In the genomic region with DNA sequence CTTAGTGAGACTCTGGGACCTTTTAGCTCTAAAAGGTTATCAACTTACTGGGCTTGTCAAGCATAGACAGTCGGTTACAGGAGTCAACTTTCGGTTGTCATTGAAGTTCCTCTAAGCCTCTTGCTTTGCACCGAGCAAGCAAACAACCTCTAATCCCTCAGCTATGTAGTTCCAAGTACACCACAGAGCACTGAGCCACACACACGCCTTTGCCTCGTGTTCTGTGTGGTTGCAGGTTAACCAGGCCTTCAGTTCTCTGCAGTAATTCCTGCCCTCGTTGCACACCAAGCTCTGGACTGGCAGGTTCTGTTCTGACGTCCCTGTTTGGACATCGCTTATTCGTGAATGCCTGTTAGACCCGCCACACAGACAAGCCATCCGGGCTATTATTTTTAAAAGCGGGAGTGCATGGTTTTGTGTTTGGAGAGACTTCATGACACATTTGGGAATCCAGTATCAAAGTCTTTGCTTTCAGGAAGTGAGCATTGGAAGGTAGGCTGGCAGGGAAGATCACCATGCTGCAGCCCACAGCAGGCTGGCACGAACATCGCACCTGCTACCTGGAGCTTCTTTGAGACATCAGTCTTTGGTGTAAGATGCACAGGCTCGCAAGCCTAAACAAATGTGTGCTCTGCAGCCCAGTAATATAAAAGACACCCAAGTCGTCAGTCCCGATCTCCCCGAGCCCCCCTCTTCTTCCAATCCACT, we compare ENCODE assay signal across 10 mouse cellular contexts. TPM values are rescaled to one million over a fixed set of nuclear protein-coding genes. Genes with fewer than 3 reads are reported as not detected.
DNase-seq lines count a peak whose midpoint lies in the region; ATAC-seq lines count a peak whose summit lies in the region.
"Had no signal": no experiment of that assay in that cellular context is flagged by ENCODE, and none has a peak within 500 bp of the region (broad histone marks: within the 10 kb centered on the region; RNA-seq: fewer than 3 reads in every experiment).

No protein-coding gene starts in this region.

- no peaks in the 10 kb centered on the region for H3K36me3 ChIP-seq in heart, embryonic 11.5 days (ENCODE audit: control insufficient read depth, insufficient read depth, low read length)
- no peaks in the 10 kb centered on the region for H3K36me3 ChIP-seq in kidney, embryonic 16.5 days (ENCODE audit: insufficient read depth, low read length)
- H3K36me3 ChIP-seq in midbrain, embryonic 15.5 days (replicated peaks): no peaks in the 10 kb centered on the region

- H3K4me3 ChIP-seq in heart, embryonic 11.5 days (ENCODE audit: low read depth, low read length): no peak overlapping the region
- no peak overlapping the region for H3K4me3 ChIP-seq in kidney, embryonic 16.5 days (ENCODE audit: low read length)
- no peak overlapping the region for H3K4me3 ChIP-seq in midbrain, embryonic 15.5 days

- H3K9me3 ChIP-seq in heart, embryonic 11.5 days (replicated peaks; ENCODE audit: control insufficient read depth, low read length): peaks cover under 1% of the 10 kb centered on the region; the same call in 1 of the 2 replicates
- H3K9me3 ChIP-seq in kidney, embryonic 16.5 days (ENCODE audit: low read length): peaks cover under 1% of the 10 kb centered on the region
- no peaks in the 10 kb centered on the region for H3K9me3 ChIP-seq in midbrain, embryonic 15.5 days

- peak overlapping the region; percentile 82 for H3K27ac ChIP-seq in heart, embryonic 11.5 days (ENCODE audit: low read depth, low read length)
- H3K27ac ChIP-seq in kidney, embryonic 16.5 days (ENCODE audit: low read length): peak overlapping the region; percentile 83
- no peak overlapping the region for H3K27ac ChIP-seq in midbrain, embryonic 15.5 days

- H3K4me2 ChIP-seq in heart, embryonic 11.5 days: peak overlapping the region; percentile 11; the same call in 1 of the 2 replicates
- no peak overlapping the region for H3K4me2 ChIP-seq in kidney, embryonic 16.5 days (replicated peaks; ENCODE audit: low read depth, low read length)
- H3K4me2 ChIP-seq in midbrain, embryonic 15.5 days: no peak overlapping the region

- no peak for ATAC-seq in heart, embryonic 11.5 days (replicated peaks; ENCODE audit: insufficient number of reproducible peaks, low FRiP score, low TSS enrichment)
- ATAC-seq in kidney, embryonic 16.5 days (ENCODE audit: low FRiP score, low TSS enrichment): peak; percentile 62; the same call in 1 of the 2 replicates
- ATAC-seq in midbrain, embryonic 15.5 days (replicated peaks): no peak

- H3K4me1 ChIP-seq in heart, embryonic 11.5 days (ENCODE audit: control insufficient read depth, insufficient read depth, low read length): peaks cover 15% of the 10 kb centered on the region
- H3K4me1 ChIP-seq in kidney, embryonic 16.5 days (ENCODE audit: insufficient read depth, low read length): peaks cover 20% of the 10 kb centered on the region
- H3K4me1 ChIP-seq in midbrain, embryonic 15.5 days: peaks cover 3% of the 10 kb centered on the region; the same call in 1 of the 2 replicates

- intact Hi-C loops in heart, postnatal 10 days (cut with DNase I): no loop called here

- no peak for DNase-seq in heart, postnatal 10 days
- peak; percentile 53 for DNase-seq in T-cell, adult 2 months (ENCODE audit: low spot score)
- peak; percentile 67 for DNase-seq in naive thymus-derived CD4-positive, alpha-beta T cell, adult 2 months (ENCODE audit: low read depth)
- no peak for DNase-seq in adipocyte (ENCODE audit: low spot score)
- no peak for DNase-seq in layer of hippocampus, postnatal 10 days (ENCODE audit: low spot score in 2 of 2)
- DNase-seq: right cerebral cortex, postnatal 25 days had no signal

- peak overlapping the region; percentile 22; the same call in 1 of the 2 replicates for H3K9ac ChIP-seq in heart, embryonic 11.5 days (ENCODE audit: low read depth, low read length)
- 0 out of 2 replicates have a peak overlapping the region, but pooled peaks have one; percentile 2 for H3K9ac ChIP-seq in kidney, embryonic 16.5 days (replicated peaks; ENCODE audit: low read length)
- H3K9ac ChIP-seq in midbrain, embryonic 15.5 days: no peak overlapping the region

- H3K27me3 ChIP-seq in heart, embryonic 11.5 days (ENCODE audit: control insufficient read depth, insufficient read depth, low read length): no peaks in the 10 kb centered on the region
- H3K27me3 ChIP-seq in kidney, embryonic 16.5 days (ENCODE audit: insufficient read depth, low read length): no peaks in the 10 kb centered on the region
- no peaks in the 10 kb centered on the region for H3K27me3 ChIP-seq in midbrain, embryonic 15.5 days (replicated peaks)

- 63% methylated on average over 18 of the region's 18 CpGs for WGBS in heart, embryonic 11.5 days (ENCODE audit: insufficient replicate concordance)
- WGBS in kidney, embryonic 16.5 days: 56% methylated on average over 18 of the region's 18 CpGs
- WGBS in midbrain, embryonic 15.5 days: 65% methylated on average over 18 of the region's 18 CpGs

RNA-seq across cellular contexts. Expression of gene Gm42791, which starts 16.3 kb away (rescaled TPM):
- polyA plus RNA-seq in heart, embryonic 11.5 days (2014; fragmentation: Nextera tagmentation; extraction: Ambion mirVana): 2.5 TPM in 1 of 2 replicates, not detected in the other
- total RNA-seq in heart, postnatal 10 days (2021): 1 to 10 TPM; 4.1 to 6.0 TPM
- 0.42 TPM in 1 of 2 replicates, not detected in the other for polyA plus RNA-seq in kidney, embryonic 16.5 days (2015; fragmentation: Nextera tagmentation; extraction: Ambion mirVana)
- polyA plus RNA-seq in midbrain, embryonic 15.5 days (2015; fragmentation: Nextera tagmentation; extraction: Ambion mirVana): 6.5 and 8.6 TPM in 2 replicates
- 10 to 100 TPM in 1 of 2 experiments, 1 to 10 TPM in 1; 9.6 to 11.5 TPM for total RNA-seq in layer of hippocampus, postnatal 10 days (2021)
- polyA plus RNA-seq: large intestine, adult 2 months had no signal

RNA-seq across cellular contexts. Expression of gene Katnal1, which starts 49.5 kb away (rescaled TPM):
- polyA plus RNA-seq in heart, embryonic 11.5 days (2014; fragmentation: Nextera tagmentation; extraction: Ambion mirVana): 17.4 and 18.5 TPM in 2 replicates
- total RNA-seq in heart, postnatal 10 days (2021): 1 to 10 TPM; 5.9 to 9.4 TPM
- 10.0 and 12.9 TPM in 2 replicates for polyA plus RNA-seq in kidney, embryonic 16.5 days (2015; fragmentation: Nextera tagmentation; extraction: Ambion mirVana)
- polyA plus RNA-seq in midbrain, embryonic 15.5 days (2015; fragmentation: Nextera tagmentation; extraction: Ambion mirVana): 33.4 and 42.7 TPM in 2 replicates
- total RNA-seq in layer of hippocampus, postnatal 10 days (2021): 10 to 100 TPM; 41.6 to 46.4 TPM

Comparison
In these comparisons a context has a peak if more than half of its experiments do, and no peak if none do; other contexts are left out.
1. DNase-seq: peak in T-cell, adult 2 months (single experiment) and naive thymus-derived CD4-positive, alpha-beta T cell, adult 2 months (single experiment); none in heart, postnatal 10 days (0 of 2), adipocyte (single experiment) and layer of hippocampus, postnatal 10 days (0 of 2).